Mouse (Mus musculus) gastrocnemius, postnatal 4 days (tissue): ENCODE results near the gene Stk38l. TPM values are rescaled to one million over a fixed set of nuclear protein-coding genes. Genes with fewer than 3 reads are reported as not detected.

Source experiments
- total RNA-seq, 2 experiments: library from RNA; stranded (reverse); gene quantifications; 2 replicates each; pipeline ENCODE4 v1.2.3; 2021

The Stk38l gene
- total RNA-seq, 2 experiments from 2014 or later: 10.7 to 11.9 TPM

Other genes starting within 250 kb of the Stk38l start
- gene Itpr2, start 222.8 kb upstream of the Stk38l start, total RNA-seq: 10 to 100 TPM; 18.9 to 22.3 TPM
- 10 to 100 TPM; 52.2 to 52.4 TPM for gene Fgfr1op2, start 147.8 kb upstream of the Stk38l start, total RNA-seq
- gene Ints13, start 147.2 kb upstream of the Stk38l start, total RNA-seq: 10 to 100 TPM; 21.3 to 27.6 TPM
- 10 to 100 TPM; 50.4 to 53.9 TPM for gene Med21, start 82.4 kb upstream of the Stk38l start, total RNA-seq
- 10 to 100 TPM; 25.0 to 29.1 TPM for gene Tm7sf3, start 82.2 kb upstream of the Stk38l start, total RNA-seq
- gene Arntl2, start 71.1 kb downstream of the Stk38l start, total RNA-seq: 1 to 10 TPM; 1.3 to 2.9 TPM
- gene Smco2, start 125.1 kb downstream of the Stk38l start, total RNA-seq: not detected
- 10 to 100 TPM; 72.1 to 73.6 TPM for gene Ppfibp1, start 163.5 kb downstream of the Stk38l start, total RNA-seq
- not detected for gene 1700034J05Rik, start 229.4 kb downstream of the Stk38l start, total RNA-seq